Comparison of ENCODE assay signal across 8 mouse cellular contexts in the genomic region with DNA sequence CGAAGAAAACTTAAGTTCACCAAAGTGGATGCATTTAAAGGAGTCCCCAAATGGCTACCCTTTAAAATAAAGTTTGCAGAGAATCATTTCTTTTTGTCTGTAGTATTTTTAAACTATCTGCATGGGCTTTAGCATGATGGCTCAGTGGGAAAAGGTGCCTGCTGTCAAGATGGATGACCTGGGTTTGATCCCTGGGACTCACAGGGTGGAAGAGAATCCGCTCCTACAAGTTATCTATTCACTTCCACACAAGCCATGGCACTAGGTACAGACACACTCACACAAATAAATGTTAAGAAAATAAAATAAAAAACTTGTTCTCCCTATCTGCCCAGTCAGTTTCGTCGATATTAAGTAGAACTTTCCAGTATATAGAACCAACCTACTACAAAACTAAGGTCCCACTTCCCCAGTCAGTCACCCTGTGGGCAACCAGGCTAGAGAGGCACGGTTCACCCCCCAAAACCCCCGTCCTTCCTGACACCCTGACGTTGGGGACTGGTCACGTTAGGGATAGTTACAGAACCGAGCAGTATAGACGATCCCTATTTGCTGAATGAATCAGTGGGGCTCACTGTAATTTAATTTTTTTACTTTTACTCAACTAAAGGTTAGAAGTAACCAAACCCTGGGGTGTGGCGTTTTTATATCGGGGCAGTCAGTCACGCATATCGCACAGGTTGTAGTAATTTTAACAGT. TPM values are rescaled to one million over a fixed set of nuclear protein-coding genes. Genes with fewer than 3 reads are reported as not detected.
DNase-seq lines count a peak whose midpoint lies in the region; ATAC-seq and TF ChIP-seq lines count a peak whose summit lies in the region.

No protein-coding gene starts in this region.

- TF ChIP-seq EP300 in lung, postnatal 0 days (IDR thresholded peaks at IDR 0.05), result no peak

- ATAC-seq in lung, postnatal 0 days, result no peak
- no peak for ATAC-seq in limb, embryonic 11.5 days (ENCODE audit: insufficient number of reproducible peaks, low FRiP score, low TSS enrichment, low read depth)

- peak overlapping the region; percentile 74 for H3K4me3 ChIP-seq in lung, postnatal 0 days (ENCODE audit: low read depth, low read length)
- H3K4me3 ChIP-seq in forebrain, embryonic 10.5 days, result peak overlapping the region; percentile 82
- peak overlapping the region; percentile 60 for H3K4me3 ChIP-seq in limb, embryonic 11.5 days (ENCODE audit: low read depth, low read length)
- peak overlapping the region; percentile 51 for H3K4me3 ChIP-seq in small intestine, adult 2 months (ENCODE audit: low read depth, low read length)

- no peak overlapping the region; the same call in 1 of the 2 replicates for H3K9ac ChIP-seq in lung, postnatal 0 days (replicated peaks; ENCODE audit: low read depth)
- no peak overlapping the region; the same call in 1 of the 2 replicates for H3K9ac ChIP-seq in limb, embryonic 11.5 days (ENCODE audit: low read length)

- H3K36me3 ChIP-seq in lung, postnatal 0 days (ENCODE audit: insufficient read depth, low read length), result no peaks in the 10 kb centered on the region
- H3K36me3 ChIP-seq in forebrain, embryonic 10.5 days (replicated peaks), result 0 out of 2 replicates have a peak, but pooled peaks cover 3% of the 10 kb centered on the region
- no peaks in the 10 kb centered on the region for H3K36me3 ChIP-seq in limb, embryonic 11.5 days (ENCODE audit: control insufficient read depth, insufficient read depth, low read length)
- H3K36me3 ChIP-seq in small intestine, adult 2 months (ENCODE audit: control insufficient read depth, insufficient read depth, low read length), result no peaks in the 10 kb centered on the region

- DNase-seq in lung, postnatal 0 days (ENCODE audit: low spot score), result no peak
- DNase-seq in lung, adult 18-20 months, result no peak
- DNase-seq in forebrain, embryonic 10.5 days (ENCODE audit: extremely low spot score, low spot score), result no peak
- no peak for DNase-seq in limb, embryonic 11.5 days (ENCODE audit: low spot score)
- no peak for DNase-seq in left cerebral cortex, adult 18-20 months (ENCODE audit: low spot score in 2 of 2)
- no peak for DNase-seq in gastrocnemius, adult 8-10 months (ENCODE audit: low spot score in 2 of 2)
- DNase-seq in embryo, embryonic 9.5 days (ENCODE audit: extremely low spot score), result no peak

- no peaks in the 10 kb centered on the region for H3K27me3 ChIP-seq in lung, postnatal 0 days (replicated peaks; ENCODE audit: insufficient read depth, low read length)
- no peaks in the 10 kb centered on the region for H3K27me3 ChIP-seq in forebrain, embryonic 10.5 days (ENCODE audit: poor library complexity, severe bottlenecking)
- H3K27me3 ChIP-seq in limb, embryonic 11.5 days (ENCODE audit: control insufficient read depth, insufficient read depth, low read length), result no peaks in the 10 kb centered on the region
- no peaks in the 10 kb centered on the region for H3K27me3 ChIP-seq in small intestine, adult 2 months (ENCODE audit: control insufficient read depth, insufficient read depth, low read length)

- no peak overlapping the region for H3K27ac ChIP-seq in lung, postnatal 0 days (ENCODE audit: low read length)
- H3K27ac ChIP-seq in forebrain, embryonic 10.5 days, result peak overlapping the region; percentile 94
- no peak overlapping the region for H3K27ac ChIP-seq in limb, embryonic 11.5 days (replicated peaks; ENCODE audit: low read depth, low read length)
- H3K27ac ChIP-seq in small intestine, adult 2 months (ENCODE audit: insufficient read depth, low read depth, low read length), result peak overlapping the region; percentile 12; the same call in 1 of the 2 replicates

- 22% methylated on average over 14 of the region's 14 CpGs for whole genome bisulfite sequencing in lung, postnatal 0 days
- 29% methylated on average over 14 of the region's 14 CpGs for WGBS in forebrain, embryonic 10.5 days
- 24% methylated on average over 14 of the region's 14 CpGs for WGBS in limb, embryonic 11.5 days
- 23% methylated on average over 14 of the region's 14 CpGs for WGBS in small intestine, adult 2 months

- no peak for TF ChIP-seq CTCF in lung, postnatal 0 days (IDR thresholded peaks at IDR 0.05)
- no peak for TF ChIP-seq CTCF in small intestine, adult 2 months (IDR thresholded peaks at IDR 0.05; ENCODE audit: extremely low read depth, insufficient read length, insufficient replicate concordance, low read depth, low read length)

- no peaks in the 10 kb centered on the region for H3K9me3 ChIP-seq in lung, postnatal 0 days (ENCODE audit: low read length)
- no peaks in the 10 kb centered on the region for H3K9me3 ChIP-seq in forebrain, embryonic 10.5 days
- H3K9me3 ChIP-seq in limb, embryonic 11.5 days (ENCODE audit: control insufficient read depth, low read length), result no peaks in the 10 kb centered on the region

- H3K4me1 ChIP-seq in lung, postnatal 0 days (ENCODE audit: insufficient read depth, low read depth, low read length), result peaks cover 10% of the 10 kb centered on the region; the same call in 1 of the 2 replicates
- H3K4me1 ChIP-seq in forebrain, embryonic 10.5 days, result peaks cover 44% of the 10 kb centered on the region
- peaks cover 14% of the 10 kb centered on the region for H3K4me1 ChIP-seq in limb, embryonic 11.5 days (ENCODE audit: control insufficient read depth, insufficient read depth, low read length)
- H3K4me1 ChIP-seq in small intestine, adult 2 months (ENCODE audit: control insufficient read depth, insufficient read depth, insufficient read length, low read length), result peaks cover 29% of the 10 kb centered on the region

- no peak for TF ChIP-seq POLR2A in small intestine, adult 2 months (IDR thresholded peaks at IDR 0.05; ENCODE audit: low read depth, low read length)

- peak overlapping the region; percentile 90 for H3K4me2 ChIP-seq in lung, postnatal 0 days (replicated peaks; ENCODE audit: low read depth, low read length)
- peak overlapping the region; percentile 78 for H3K4me2 ChIP-seq in limb, embryonic 11.5 days (ENCODE audit: low read depth, severe bottlenecking)

RNA-seq across cellular contexts. Expression of gene Cisd1, which starts 1.0 kb away (rescaled TPM):
- 84.4 and 86.3 TPM in 2 replicates for polyA plus RNA-seq in lung, postnatal 0 days (2015; fragmentation: Nextera tagmentation; extraction: Ambion mirVana)
- 138 TPM in 2 replicates for polyA plus RNA-seq in forebrain, embryonic 10.5 days (2016; fragmentation: Nextera tagmentation; extraction: Ambion mirVana)
- polyA plus RNA-seq in limb, embryonic 11.5 days (2014; fragmentation: Nextera tagmentation; extraction: Ambion mirVana), result 109 and 111 TPM in 2 replicates
- polyA plus RNA-seq in small intestine, adult 2 months (2012; rRNA removed), result 47.2 and 75.8 TPM in 2 replicates
- total RNA-seq in left cerebral cortex, adult 18-20 months (2021), result 100 to 1,000 TPM; 134 to 135 TPM
- total RNA-seq in gastrocnemius, adult 8-10 months (2022), result 100 to 1,000 TPM; 235 to 275 (median 257) TPM

RNA-seq across cellular contexts. Expression of gene Ipmk, which starts 3.8 kb away (rescaled TPM):
- 11.5 and 12.0 TPM in 2 replicates for polyA plus RNA-seq in lung, postnatal 0 days (2015; fragmentation: Nextera tagmentation; extraction: Ambion mirVana)
- 21.1 TPM in 2 replicates for polyA plus RNA-seq in forebrain, embryonic 10.5 days (2016; fragmentation: Nextera tagmentation; extraction: Ambion mirVana)
- polyA plus RNA-seq in limb, embryonic 11.5 days (2014; fragmentation: Nextera tagmentation; extraction: Ambion mirVana), result 20.9 and 21.0 TPM in 2 replicates
- polyA plus RNA-seq in small intestine, adult 2 months (2012; rRNA removed), result 35.2 and 111 TPM in 2 replicates
- 10 to 100 TPM; 31.3 to 36.6 TPM for total RNA-seq in left cerebral cortex, adult 18-20 months (2021)
- total RNA-seq in gastrocnemius, adult 8-10 months (2022), result 10 to 100 TPM; 17.3 to 23.6 (median 18.5) TPM

RNA-seq across cellular contexts. Expression of gene Ube2d1, which starts 58.7 kb away (rescaled TPM):
- polyA plus RNA-seq in lung, postnatal 0 days (2015; fragmentation: Nextera tagmentation; extraction: Ambion mirVana), result 31.9 and 33.6 TPM in 2 replicates
- 92.5 and 95.1 TPM in 2 replicates for polyA plus RNA-seq in forebrain, embryonic 10.5 days (2016; fragmentation: Nextera tagmentation; extraction: Ambion mirVana)
- 122 and 125 TPM in 2 replicates for polyA plus RNA-seq in limb, embryonic 11.5 days (2014; fragmentation: Nextera tagmentation; extraction: Ambion mirVana)
- polyA plus RNA-seq in small intestine, adult 2 months (2012; rRNA removed), result 10.2 and 18.4 TPM in 2 replicates
- total RNA-seq in left cerebral cortex, adult 18-20 months (2021), result 10 to 100 TPM; 44.0 to 49.7 TPM
- 100 to 1,000 TPM; 190 to 250 (median 197) TPM for total RNA-seq in gastrocnemius, adult 8-10 months (2022)

Comparison
In these comparisons a context has a peak if more than half of its experiments do, and no peak if none do; other contexts are left out.
1. H3K27ac ChIP-seq: peak in forebrain, embryonic 10.5 days (single experiment) and small intestine, adult 2 months (single experiment); none in lung, postnatal 0 days (single experiment) and limb, embryonic 11.5 days (single experiment).
2. Peak in every context shown above with its lines, with median percentiles within 50 percentile points of each other: H3K4me3 ChIP-seq.